Mouse (Mus musculus) B cell, adult 67 days (primary cell): ENCODE data around the gene Lpin2. TPM values are rescaled to one million over a fixed set of nuclear protein-coding genes. Genes with fewer than 3 reads are reported as not detected.

Experiments used
- total RNA-seq, 2 experiments: library from RNA; stranded (reverse); gene quantifications; 4 replicates each; pipeline ENCODE4 v1.2.4; 2023

The Lpin2 gene
- 100 to 1,000 TPM; 105 to 108 TPM for total RNA-seq

DNA sequence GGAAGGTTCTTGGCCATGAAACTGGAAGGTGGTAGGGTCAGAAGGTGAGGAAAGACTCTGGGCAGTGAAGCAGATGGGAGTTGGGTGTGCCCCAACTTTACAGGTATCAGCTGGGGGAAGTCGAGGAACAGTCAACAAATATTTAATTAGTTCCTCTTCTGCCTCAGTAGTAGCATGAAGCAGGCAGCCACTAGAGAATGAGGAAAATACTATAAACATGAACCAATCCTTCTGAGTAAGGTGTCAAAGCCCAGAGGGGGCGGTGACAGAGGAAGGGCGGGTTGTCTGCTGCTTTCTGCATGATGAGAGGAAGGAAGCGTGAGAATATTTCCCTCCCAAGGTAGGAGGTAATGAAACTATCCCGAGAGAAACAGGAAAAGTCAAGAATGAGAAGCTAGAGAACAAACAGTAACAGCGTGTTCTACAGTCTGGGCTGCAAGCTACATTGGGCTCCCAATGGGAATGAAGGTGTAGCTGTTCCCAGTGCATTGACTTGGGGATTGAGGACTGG is at the start of gene Lpin2:
TSS of gene Lpin2 (plus strand) at position 350 of the 511 bp plus-strand sequence.

Other genes starting within 250 kb of the Lpin2 start
- gene Myom1, start 179.9 kb upstream of the Lpin2 start, total RNA-seq: 1 to 10 TPM in 1 of 2 experiments, under 1 TPM in 1; 0.55 to 1.2 TPM
- 100 to 1,000 TPM; 246 to 263 TPM for gene Myl12a, start 179.7 kb upstream of the Lpin2 start, total RNA-seq
- gene Emilin2, start 129.4 kb downstream of the Lpin2 start, total RNA-seq: 1 to 10 TPM; 4.7 to 5.0 TPM